Mouse (Mus musculus): ENCODE data around the gene Inpp4a. TPM values are rescaled to one million over a fixed set of nuclear protein-coding genes. Genes with fewer than 3 reads are reported as not detected.
A peak's percentile ranks its signal among the peaks of the same experiment; 100 is the strongest.

The Inpp4a gene
- total RNA-seq, 2 experiments from 2014 or later = 149 to 156 TPM

GRCm38 (mm10) chr1:37353456-37353855 is 53.8 kb downstream of the Inpp4a start:
- DNase-seq (ENCODE audit: extremely low spot score in 1 of 2, low spot score in 1 of 2) = no peak

GRCm38 (mm10) chr1:37355492-37355891 is 55.8 kb downstream of the Inpp4a start:
- no peak for DNase-seq (ENCODE audit: extremely low spot score in 1 of 2, low spot score in 1 of 2)

- no peak for DNase-seq (ENCODE audit: extremely low spot score in 1 of 2, low spot score in 1 of 2)
These were observed 56.6 kb downstream of the Inpp4a start for GRCm38 (mm10) chr1:37356305-37356704.

- DNase-seq (ENCODE audit: extremely low spot score in 1 of 2, low spot score in 1 of 2) = no peak
These were observed 57.5 kb downstream of the Inpp4a start for GRCm38 (mm10) chr1:37357173-37357572.

GRCm38 (mm10) chr1:37358621-37359020 is 59.0 kb downstream of the Inpp4a start:
- DNase-seq (ENCODE audit: extremely low spot score in 1 of 2, low spot score in 1 of 2) = no peak

- DNase-seq (ENCODE audit: extremely low spot score in 1 of 2, low spot score in 1 of 2) = no peak
These were observed 59.9 kb downstream of the Inpp4a start for GRCm38 (mm10) chr1:37359395-37360092.

GRCm38 (mm10) chr1:37360781-37361180 is 61.1 kb downstream of the Inpp4a start:
- DNase-seq (ENCODE audit: extremely low spot score in 1 of 2, low spot score in 1 of 2) = no peak

- DNase-seq (ENCODE audit: extremely low spot score in 1 of 2, low spot score in 1 of 2) = no peak
These were observed 63.1 kb downstream of the Inpp4a start for GRCm38 (mm10) chr1:37362721-37363120.

- peak in 1 of 2 experiments; percentile 33 for DNase-seq (ENCODE audit: extremely low spot score in 1 of 2, low spot score in 1 of 2)
These were observed 68.5 kb downstream of the Inpp4a start for GRCm38 (mm10) chr1:37368125-37368524.

GRCm38 (mm10) chr1:37368768-37369385 is 69.2 kb downstream of the Inpp4a start:
- no peak for DNase-seq (ENCODE audit: extremely low spot score in 1 of 2, low spot score in 1 of 2)

- no peak for DNase-seq (ENCODE audit: extremely low spot score in 1 of 2, low spot score in 1 of 2)
These were observed 76.5 kb downstream of the Inpp4a start for GRCm38 (mm10) chr1:37376177-37376576.

- no peak for DNase-seq (ENCODE audit: extremely low spot score in 1 of 2, low spot score in 1 of 2)
These were observed 77.1 kb downstream of the Inpp4a start for GRCm38 (mm10) chr1:37376751-37377150.

GRCm38 (mm10) chr1:37378095-37378494 is 78.4 kb downstream of the Inpp4a start:
- no peak for DNase-seq (ENCODE audit: extremely low spot score in 1 of 2, low spot score in 1 of 2)

GRCm38 (mm10) chr1:37379536-37379935 is 79.9 kb downstream of the Inpp4a start:
- DNase-seq (ENCODE audit: extremely low spot score in 1 of 2, low spot score in 1 of 2) = no peak

GRCm38 (mm10) chr1:37380913-37381312 is 81.2 kb downstream of the Inpp4a start:
- DNase-seq (ENCODE audit: extremely low spot score in 1 of 2, low spot score in 1 of 2) = no peak

- DNase-seq (ENCODE audit: extremely low spot score in 1 of 2, low spot score in 1 of 2) = no peak
These were observed 84.6 kb downstream of the Inpp4a start for GRCm38 (mm10) chr1:37384304-37384703.

GRCm38 (mm10) chr1:37386448-37386971 is 86.8 kb downstream of the Inpp4a start:
- DNase-seq (ENCODE audit: extremely low spot score in 1 of 2, low spot score in 1 of 2) = no peak

GRCm38 (mm10) chr1:37393174-37393573 is 93.5 kb downstream of the Inpp4a start:
- DNase-seq (ENCODE audit: extremely low spot score in 1 of 2, low spot score in 1 of 2) = peak in 1 of 2 experiments; percentile 27

- no peak for DNase-seq (ENCODE audit: extremely low spot score in 1 of 2, low spot score in 1 of 2)
These were observed 96.8 kb downstream of the Inpp4a start for GRCm38 (mm10) chr1:37396481-37396880.

- DNase-seq (ENCODE audit: extremely low spot score in 1 of 2, low spot score in 1 of 2) = no peak
These were observed 99.3 kb downstream of the Inpp4a start for GRCm38 (mm10) chr1:37398961-37399360.

GRCm38 (mm10) chr1:37399734-37400133 is 100.1 kb downstream of the Inpp4a start:
- DNase-seq (ENCODE audit: extremely low spot score in 1 of 2, low spot score in 1 of 2) = no peak

GRCm38 (mm10) chr1:37401687-37402086 is 102.0 kb downstream of the Inpp4a start:
- peak in 1 of 2 experiments; percentile 64 for DNase-seq (ENCODE audit: extremely low spot score in 1 of 2, low spot score in 1 of 2)

All from layer of hippocampus, postnatal 25 days (tissue).